8 mouse cellular contexts compared by ENCODE assay signal in genomic region chr10:7210991-7211695, GRCm38 (mm10). TPM values are rescaled to one million over a fixed set of nuclear protein-coding genes. Genes with fewer than 3 reads are reported as not detected.
DNase-seq lines count a peak whose midpoint lies in the region; ATAC-seq and TF ChIP-seq lines count a peak whose summit lies in the region.

No protein-coding gene starts in this region.

- H3K79me2 ChIP-seq in macrophage (ENCODE audit: inconsistent target): peaks cover 36% of the 10 kb centered on the region; the same call in 1 of the 2 replicates

- peak overlapping the region; percentile 44 for H3K4me3 ChIP-seq in cortical plate, adult 2 months (ENCODE audit: insufficient read depth, low read length)
- peak overlapping the region; percentile 76 for H3K4me3 ChIP-seq in hindbrain, postnatal 0 days (ENCODE audit: low read length)
- H3K4me3 ChIP-seq in left cerebral cortex, adult 2 months: peak overlapping the region; percentile 76
- H3K4me3 ChIP-seq in macrophage (ENCODE audit: inconsistent target): peak overlapping the region; percentile 65

- no peaks in the 10 kb centered on the region for H3K36me3 ChIP-seq in hindbrain, postnatal 0 days (ENCODE audit: insufficient read depth, low read length)
- H3K36me3 ChIP-seq in macrophage (ENCODE audit: inconsistent target): no peaks in the 10 kb centered on the region

- TF ChIP-seq POLR2A in cortical plate, adult 2 months (IDR thresholded peaks at IDR 0.05; ENCODE audit: extremely low read depth, insufficient read depth, low read length): no peak

- DNase-seq in adipocyte (ENCODE audit: low spot score): peak; percentile 87
- DNase-seq in gastrocnemius, adult 8-10 months (ENCODE audit: low spot score in 2 of 2): peak; percentile 51 to 63
- peak; percentile 79 for DNase-seq in hindbrain, postnatal 0 days (ENCODE audit: low spot score)
- DNase-seq in left cerebral cortex, adult 2 months (ENCODE audit: extremely low spot score in 1 of 2, low spot score in 2 of 2): peak; percentile 24 to 40
- DNase-seq in retina, postnatal 1 day: peak; percentile 86
- DNase-seq in urinary bladder, adult 18-20 months (ENCODE audit: low spot score in 2 of 2): peak; percentile 67 to 84

- no peak for TF ChIP-seq CTCF in cortical plate, adult 2 months (IDR thresholded peaks at IDR 0.05; ENCODE audit: extremely low read depth, insufficient read depth, low read length)
- peak; percentile 74 for TF ChIP-seq CTCF in hindbrain, postnatal 0 days (IDR thresholded peaks at IDR 0.05; ENCODE audit: low read depth)
- peak; percentile 63 for TF ChIP-seq CTCF in left cerebral cortex, adult 2 months (IDR thresholded peaks at IDR 0.05)

- intact Hi-C loops in left cerebral cortex, adult 2 months (cut with DNase I): loop anchor here (5.0 kb wide), 2 partner anchors 99 to 451 kb away; no protein-coding TSS in a partner anchor

- peak; percentile 88 for ATAC-seq in hindbrain, postnatal 0 days

- H3K27ac ChIP-seq in cortical plate, adult 2 months (ENCODE audit: insufficient read depth, low read length): peak overlapping the region; percentile 93
- H3K27ac ChIP-seq in hindbrain, postnatal 0 days: peak overlapping the region; percentile 82
- peak overlapping the region; percentile 49 for H3K27ac ChIP-seq in left cerebral cortex, adult 2 months
- no peak overlapping the region for H3K27ac ChIP-seq in macrophage

- no peaks in the 10 kb centered on the region for H3K9me3 ChIP-seq in hindbrain, postnatal 0 days (ENCODE audit: low read length)

- WGBS in hindbrain, postnatal 0 days: under 1% methylated on average over 41 of the region's 41 CpGs
- 2% methylated on average over 37 of the region's 41 CpGs for WGBS in macrophage (ENCODE audit: missing documents)

- no peaks in the 10 kb centered on the region for H3K27me3 ChIP-seq in hindbrain, postnatal 0 days (ENCODE audit: insufficient read depth, low read length)

- H3K9ac ChIP-seq in hindbrain, postnatal 0 days (replicated peaks; ENCODE audit: low read length): peak overlapping the region; percentile 63

- H3K4me2 ChIP-seq in hindbrain, postnatal 0 days (ENCODE audit: low read depth, low read length): peak overlapping the region; percentile 97

- H3K4me1 ChIP-seq in cortical plate, adult 2 months (ENCODE audit: control insufficient read depth, insufficient read depth, low read length): 0 out of 2 replicates have a peak, but pooled peaks cover 2% of the 10 kb centered on the region
- peaks cover 4% of the 10 kb centered on the region; the same call in 1 of the 2 replicates for H3K4me1 ChIP-seq in hindbrain, postnatal 0 days (ENCODE audit: insufficient read depth, low read length)

RNA-seq across cellular contexts. Expression of gene Cnksr3, which starts 0.9 kb away (rescaled TPM):
- 5.8 and 7.0 TPM in 2 replicates for polyA plus RNA-seq in cortical plate, adult 2 months (2012; rRNA removed)
- 1 to 10 TPM; 2.6 to 7.0 (median 3.5) TPM for total RNA-seq in gastrocnemius, adult 8-10 months (2022)
- total RNA-seq in hindbrain, postnatal 0 days (2014; rRNA removed): 8.9 and 9.8 TPM in 2 replicates
- polyA plus RNA-seq in hindbrain, postnatal 0 days (2015; fragmentation: Nextera tagmentation; extraction: Ambion mirVana): 3.7 and 4.0 TPM in 2 replicates
- 1 to 10 TPM; 3.9 to 5.2 TPM for total RNA-seq in left cerebral cortex, adult 2 months (2021)
- total RNA-seq in macrophage (2018; cell fraction: chromatin; rRNA removed): 10 to 100 TPM in 10 of 26 experiments, 1 to 10 TPM in 16; 4.2 to 18.3 (median 8.3) TPM
- 10 to 100 TPM in 7 of 26 experiments, 1 to 10 TPM in 19; 3.5 to 12.8 (median 5.8) TPM for total RNA-seq in macrophage (2018; cell fraction: cytosol; rRNA removed)
- total RNA-seq in macrophage (2018; cell fraction: nucleus; rRNA removed): 10 to 100 TPM in 8 of 26 experiments, 1 to 10 TPM in 18; 3.9 to 15.9 (median 7.1) TPM
- 4.2 to 10.3 TPM (median 4.4 TPM) in 3 replicates for polyA plus RNA-seq in macrophage (2018)

Comparison
In these comparisons a context has a peak if more than half of its experiments do, and no peak if none do; other contexts are left out.
1. DNase-seq: peak in every context shown above with its lines; median percentile 87 in adipocyte; 86 in retina, postnatal 1 day; 79 in hindbrain, postnatal 0 days; 76 in urinary bladder, adult 18-20 months; 57 in gastrocnemius, adult 8-10 months; 32 in left cerebral cortex, adult 2 months.